Mouse (Mus musculus): ENCODE data around the gene Cenpu. TPM values are rescaled to one million over a fixed set of nuclear protein-coding genes. Genes with fewer than 3 reads are reported as not detected.
A peak's percentile ranks its signal among the peaks of the same experiment; 100 is the strongest.

Cenpu gene
- total RNA-seq, 2 experiments from 2014 or later = 2.6 TPM

GRCm38 (mm10) chr8:46598114-46598513, 46.3 kb downstream of the Cenpu start:
- no peak for DNase-seq (ENCODE audit: low spot score in 2 of 2)

DNA sequence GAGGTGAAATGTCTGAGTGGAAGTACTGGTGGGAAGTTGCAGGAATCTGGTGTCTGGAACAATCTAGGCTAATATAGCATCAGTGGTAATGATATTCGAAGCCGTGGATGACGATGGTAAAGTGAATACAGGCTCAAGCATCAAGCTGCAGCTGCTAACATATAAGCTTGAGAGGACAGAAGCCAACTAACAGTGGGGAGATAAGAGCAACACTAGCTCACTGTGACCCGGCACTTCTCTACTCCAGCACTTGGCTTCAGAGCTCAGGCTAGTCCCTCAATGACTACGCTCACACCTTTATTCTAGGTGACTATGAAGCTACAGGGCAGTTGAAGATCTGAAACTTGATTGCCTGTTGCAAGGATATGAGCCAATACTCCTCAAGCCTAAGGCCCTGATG, 46.9 kb downstream of the Cenpu start:
- no peak for DNase-seq (ENCODE audit: low spot score in 2 of 2)

- DNase-seq (ENCODE audit: low spot score in 2 of 2) = no peak
Observed at GRCm38 (mm10) chr8:46599314-46599904, 47.6 kb downstream of the Cenpu start.

DNA sequence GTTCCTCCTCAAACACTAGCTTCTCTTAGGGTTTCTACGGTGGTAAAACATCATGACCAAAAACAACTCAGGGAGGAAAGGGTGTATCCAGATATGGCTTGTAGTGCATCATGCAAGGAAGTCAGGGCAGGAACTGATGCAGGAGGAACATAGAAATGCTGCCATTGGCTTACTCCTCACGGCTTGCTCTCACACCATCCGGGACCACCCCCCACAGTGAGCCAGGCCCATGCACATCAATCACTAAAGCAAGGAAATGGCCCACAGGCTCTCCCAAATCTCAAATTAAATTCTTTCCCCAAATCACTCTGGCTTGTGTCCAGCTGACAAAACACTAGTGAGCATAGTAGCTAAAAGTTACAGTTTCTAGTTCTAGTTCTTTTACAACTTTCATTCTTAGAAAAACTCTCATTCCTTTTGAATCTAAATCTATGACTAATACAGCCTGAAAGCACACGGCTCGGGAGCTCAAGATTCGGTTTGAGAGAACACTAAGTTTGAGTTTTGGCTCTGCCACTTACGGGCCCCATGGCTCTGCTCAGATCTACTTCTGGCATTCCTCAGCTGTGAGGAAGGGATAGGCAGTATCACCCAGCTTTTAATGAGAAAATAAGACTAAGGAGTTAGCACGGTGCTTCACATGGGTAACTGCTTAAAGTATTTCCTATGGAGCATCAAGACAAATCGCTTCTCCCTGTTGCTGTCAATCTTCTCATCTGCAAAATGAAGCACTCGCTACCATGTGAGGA, 49.3 kb downstream of the Cenpu start:
- DNase-seq (ENCODE audit: low spot score in 2 of 2) = no peak

DNA sequence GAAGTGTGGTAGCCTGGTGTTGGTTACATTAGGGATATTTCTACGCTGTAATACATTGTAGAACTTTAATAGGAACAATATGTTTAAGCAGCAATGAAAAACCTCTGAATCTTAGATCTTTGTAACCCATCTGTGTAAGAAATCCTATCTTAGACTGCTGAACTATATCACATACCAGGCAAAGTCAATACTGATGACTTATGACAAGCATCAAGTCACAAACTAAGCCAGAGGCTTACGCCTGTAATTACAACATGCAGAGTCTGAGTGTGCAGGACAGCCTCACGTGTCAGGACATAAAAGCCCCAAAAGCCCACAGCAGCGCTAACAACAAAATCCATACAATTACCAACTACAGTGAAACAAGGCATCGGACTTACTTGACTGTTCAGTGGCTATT, 51.8 kb downstream of the Cenpu start:
- no peak for DNase-seq (ENCODE audit: low spot score in 2 of 2)

- no peak for DNase-seq (ENCODE audit: low spot score in 2 of 2)
Observed at GRCm38 (mm10) chr8:46606930-46607329, 55.1 kb downstream of the Cenpu start.

DNA sequence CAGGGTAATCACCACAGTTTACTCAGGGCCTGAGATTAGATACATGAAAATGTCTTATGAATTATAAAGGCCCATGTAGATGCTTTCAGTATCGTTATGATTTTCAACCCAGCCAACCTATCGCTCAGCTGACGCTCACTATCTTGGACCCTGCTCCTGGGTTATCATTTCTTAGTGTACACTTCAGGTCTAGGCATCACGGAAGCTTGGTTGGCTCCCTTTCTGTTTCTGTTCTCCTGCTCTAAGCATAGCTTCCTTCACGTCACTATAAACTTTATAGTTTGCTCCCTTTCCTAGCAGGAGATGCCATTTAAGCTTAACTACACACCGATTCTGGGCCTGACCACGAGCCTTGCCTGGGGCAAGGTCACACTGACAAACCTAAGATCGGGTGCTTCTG, 59.7 kb downstream of the Cenpu start:
- no peak for DNase-seq (ENCODE audit: low spot score in 2 of 2)

DNA sequence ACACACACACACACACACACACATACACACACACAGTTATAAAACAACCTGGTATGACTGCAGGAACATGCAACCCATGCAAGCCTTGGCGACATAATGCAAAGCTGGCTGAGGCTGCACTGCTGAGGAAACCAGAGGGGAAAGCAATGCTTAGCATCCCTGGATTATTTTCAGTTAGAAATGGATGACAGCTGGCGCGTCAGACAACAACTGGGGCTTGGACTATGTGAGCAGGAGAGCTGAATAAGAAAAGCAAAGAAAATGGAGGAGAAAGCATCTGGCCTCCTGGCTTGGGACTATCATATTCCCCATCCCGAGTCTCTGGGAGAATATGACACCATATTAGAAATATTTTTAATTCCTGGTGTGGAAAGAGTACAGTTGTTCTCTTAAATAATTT, 61.1 kb downstream of the Cenpu start:
- DNase-seq (ENCODE audit: low spot score in 2 of 2) = no peak

GRCm38 (mm10) chr8:46613377-46613776, 61.5 kb downstream of the Cenpu start:
- DNase-seq (ENCODE audit: low spot score in 2 of 2) = no peak

- DNase-seq (ENCODE audit: low spot score in 2 of 2) = no peak
Observed at GRCm38 (mm10) chr8:46615936-46616335, 64.1 kb downstream of the Cenpu start.

DNA sequence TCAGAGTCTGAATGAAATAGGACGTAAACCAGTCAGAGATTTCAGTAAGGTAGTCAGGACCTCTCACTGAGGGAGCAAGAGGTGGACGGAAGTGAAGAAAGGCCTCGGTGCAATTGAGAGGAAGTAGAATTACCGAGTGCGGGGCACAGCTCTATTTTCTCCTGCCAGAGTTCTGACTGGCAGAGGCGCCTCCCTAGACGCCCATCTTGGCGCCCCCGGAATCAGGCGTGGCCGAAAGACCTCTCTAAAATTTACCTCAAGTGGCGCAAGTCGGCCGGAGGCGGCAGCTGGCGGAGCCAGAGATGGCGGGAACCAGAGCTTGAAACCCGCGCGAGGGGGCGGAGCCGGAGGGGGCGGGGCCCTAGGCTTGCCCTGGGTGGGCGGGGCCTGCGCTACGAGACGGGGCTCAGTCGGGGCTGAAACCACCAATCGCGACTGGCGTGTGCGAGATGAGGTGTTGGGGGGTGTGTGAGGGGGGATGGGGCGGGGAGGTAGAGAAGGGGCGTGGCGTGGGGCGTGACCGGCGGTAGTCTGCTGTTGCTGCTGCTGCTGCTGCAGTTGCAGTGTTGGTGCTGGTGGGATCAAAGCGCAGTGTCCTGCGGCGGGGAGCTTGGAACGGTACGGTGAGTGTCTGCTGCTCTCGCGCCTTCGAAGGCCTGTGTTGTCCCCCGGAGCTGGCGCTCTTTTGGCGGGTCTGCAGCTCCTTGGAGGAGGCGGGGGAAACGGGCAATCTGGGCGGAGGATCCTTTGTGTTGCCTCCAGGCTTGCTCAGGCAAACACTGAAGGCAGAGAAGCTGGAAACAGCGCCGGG, 65.3 kb downstream of the Cenpu start, which contains the start of the genes Primpol and Casp3:
TSS of gene Primpol (minus strand) at position 334 of the 811 bp plus-strand sequence.
TSS of gene Casp3 (plus strand) at position 413 of the 811 bp plus-strand sequence.
- DNase-seq (ENCODE audit: low spot score in 2 of 2) = peak; percentile 89 to 91

- DNase-seq (ENCODE audit: low spot score in 2 of 2) = no peak
Observed at GRCm38 (mm10) chr8:46617690-46618620, 66.1 kb downstream of the Cenpu start.

GRCm38 (mm10) chr8:46618639-46619320, 67.0 kb downstream of the Cenpu start:
- DNase-seq (ENCODE audit: low spot score in 2 of 2) = no peak

GRCm38 (mm10) chr8:46622446-46623270, 70.8 kb downstream of the Cenpu start:
- no peak for DNase-seq (ENCODE audit: low spot score in 2 of 2)

GRCm38 (mm10) chr8:46625166-46625565, 73.3 kb downstream of the Cenpu start:
- DNase-seq (ENCODE audit: low spot score in 2 of 2) = no peak

DNA sequence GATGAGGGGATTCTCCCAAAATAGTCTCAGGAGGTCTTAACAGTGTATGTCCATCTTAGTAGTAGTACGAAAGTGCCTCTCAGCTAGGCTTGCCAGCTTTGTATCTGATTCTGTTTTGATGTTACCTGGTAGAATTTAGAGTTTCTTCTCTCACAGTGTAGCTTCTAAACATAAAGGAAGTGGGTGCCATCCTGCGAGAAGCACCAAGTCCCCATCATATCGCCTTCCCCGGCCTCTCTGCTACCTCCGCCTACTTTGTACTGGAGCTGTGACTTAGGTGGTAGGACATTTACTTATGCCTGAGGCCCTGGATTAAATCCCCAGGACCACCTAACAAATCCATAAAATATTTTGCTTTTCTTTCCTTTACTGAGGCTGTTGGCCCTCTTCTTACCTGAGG, 74.8 kb downstream of the Cenpu start:
- DNase-seq (ENCODE audit: low spot score in 2 of 2) = no peak

- no peak for DNase-seq (ENCODE audit: low spot score in 2 of 2)
Observed at GRCm38 (mm10) chr8:46627881-46628280, 76.1 kb downstream of the Cenpu start.

DNA sequence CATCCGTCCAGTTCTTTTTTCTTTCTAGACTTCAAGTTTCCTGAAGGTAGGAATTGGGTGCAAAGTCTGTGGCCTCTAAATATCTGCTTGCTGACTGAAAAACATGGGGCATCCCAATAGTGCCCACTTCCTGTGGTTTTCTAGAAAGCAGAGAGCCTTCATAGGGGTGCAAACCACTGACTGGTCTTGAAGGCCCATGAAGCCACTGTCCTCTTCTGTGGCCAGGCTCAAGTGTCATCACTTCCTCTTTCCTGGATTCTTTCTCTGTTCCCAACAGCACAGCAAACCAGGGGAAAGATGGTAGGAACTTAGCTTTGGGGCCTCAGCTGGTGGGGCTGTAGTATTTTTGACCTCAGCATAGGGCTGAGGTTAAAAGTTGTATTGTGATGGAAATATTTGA, 76.8 kb downstream of the Cenpu start:
- no peak for DNase-seq (ENCODE audit: low spot score in 2 of 2)
